Mouse (Mus musculus) CD8-positive naive resting alpha-beta T cell, adult 2 months (primary cell): ENCODE measurements at regions not wholly inside any gene's neighbourhood (a gene's known extent, or its start where the extent isn't known, plus 50 kb on each side); places are given as distances from the start of the nearest gene placed in this dataset.

Source experiments
- DNase-seq, 2 experiments: peaks; one replicate each; pipeline ENCODE4 v3.0.0; 2022; ENCODE audit warnings: low read depth in 2 of 2, low spot score in 2 of 2

DNA sequence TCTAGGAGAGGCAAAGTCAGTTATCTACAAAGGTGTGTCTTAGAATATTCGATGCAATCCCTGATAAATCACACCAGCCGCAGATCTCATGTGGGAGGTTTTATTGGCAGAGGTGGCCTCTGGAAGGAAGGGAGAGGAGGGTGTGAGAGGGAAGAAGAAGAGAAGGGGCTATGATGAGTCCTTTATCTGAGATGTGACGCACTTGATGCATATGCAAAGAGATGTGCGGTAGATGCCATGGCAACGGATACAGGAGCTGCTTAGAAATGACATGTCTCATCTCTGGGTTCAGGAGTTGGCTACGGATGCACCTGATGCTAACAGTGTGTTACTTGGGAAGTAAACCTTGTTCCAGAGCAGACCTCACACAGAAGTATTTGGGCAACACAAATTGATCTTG, 718.6 kb upstream of the Gm21961 start:
- DNase-seq: no peak

GRCm38 (mm10) chr15:65731308-65731707, 716.6 kb upstream of the Gm21961 start:
- DNase-seq: peak; percentile 34 to 43

DNA sequence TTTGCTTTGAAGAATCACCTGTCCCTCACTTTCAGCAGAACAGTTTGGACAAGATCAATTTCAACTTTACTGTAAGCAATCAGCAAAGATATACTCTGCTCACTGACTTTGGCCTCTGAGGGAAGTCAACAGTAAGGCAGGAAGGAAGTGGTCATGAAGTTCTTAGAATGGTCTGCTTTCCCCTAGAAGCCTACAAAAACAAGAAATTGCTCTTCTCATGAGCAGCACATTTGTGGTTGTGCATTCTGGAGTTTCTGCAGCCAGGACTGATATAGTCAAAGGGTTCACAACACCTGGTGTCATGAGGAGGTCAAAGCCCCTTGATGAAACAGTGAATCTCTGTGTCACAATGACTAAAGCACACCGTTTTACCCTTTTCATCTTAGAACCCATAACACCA, 712.4 kb upstream of the Gm21961 start:
- peak; percentile 64 to 65 for DNase-seq

GRCm38 (mm10) chr15:65726271-65726670, 711.6 kb upstream of the Gm21961 start:
- no peak for DNase-seq

- DNase-seq: no peak
Observed at GRCm38 (mm10) chr15:65703559-65703958, 688.9 kb upstream of the Gm21961 start.

DNA sequence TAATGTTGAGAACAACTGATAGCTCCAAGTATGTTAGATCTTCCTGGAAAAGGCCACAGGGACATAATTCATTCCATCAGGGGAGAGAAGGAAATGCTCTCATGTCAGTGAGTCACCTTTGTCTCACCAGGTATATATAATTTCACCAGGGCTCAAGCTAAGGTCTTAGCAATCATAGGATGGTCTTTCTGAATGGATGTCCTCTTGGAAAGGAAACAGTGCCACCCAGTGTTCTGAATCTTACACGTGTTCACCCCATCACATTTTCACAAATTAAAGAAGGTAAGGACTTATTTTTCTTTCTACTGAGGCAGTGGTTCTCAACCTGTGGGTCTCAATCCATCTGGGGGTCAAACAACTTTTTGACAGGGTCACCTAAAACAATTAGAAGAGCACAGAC, 686.8 kb upstream of the Gm21961 start:
- no peak for DNase-seq

DNA sequence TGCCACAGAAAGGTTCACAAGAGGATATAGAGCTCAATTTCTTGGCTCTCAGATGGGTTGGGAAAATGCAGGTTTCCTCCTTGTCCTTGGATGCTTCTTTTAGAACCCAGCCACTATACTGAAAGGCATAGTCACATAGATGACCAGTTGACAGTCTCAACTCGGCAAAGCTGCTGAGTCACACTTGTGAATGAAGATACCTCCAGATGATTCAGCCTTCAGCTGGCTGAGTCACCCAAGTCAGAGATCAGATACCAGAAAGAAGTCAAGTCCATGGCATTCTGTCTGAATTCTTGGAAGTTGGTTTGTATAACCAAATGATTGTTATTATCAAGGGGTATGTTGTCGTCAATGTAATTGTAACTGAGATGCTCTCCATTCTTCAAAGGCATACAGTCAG, 683.9 kb upstream of the Gm21961 start:
- no peak for DNase-seq
